Mouse (Mus musculus): Measurements from ENCODE around the gene Chrm4. TPM values are rescaled to one million over a fixed set of nuclear protein-coding genes. Genes with fewer than 3 reads are reported as not detected.

Chrm4 gene
- 0.55 TPM for polyA plus RNA-seq (2012; fragmentation: generic; extraction: Trizol)
- long read RNA-seq, experiment 1, result 0 reads
- long read RNA-seq, experiment 2, partial matches to known transcripts, result 0 of 1 reads
- long read RNA-seq, experiment 2, other reads (novel, unspliced or antisense), result 1 of 1 reads

DNA sequence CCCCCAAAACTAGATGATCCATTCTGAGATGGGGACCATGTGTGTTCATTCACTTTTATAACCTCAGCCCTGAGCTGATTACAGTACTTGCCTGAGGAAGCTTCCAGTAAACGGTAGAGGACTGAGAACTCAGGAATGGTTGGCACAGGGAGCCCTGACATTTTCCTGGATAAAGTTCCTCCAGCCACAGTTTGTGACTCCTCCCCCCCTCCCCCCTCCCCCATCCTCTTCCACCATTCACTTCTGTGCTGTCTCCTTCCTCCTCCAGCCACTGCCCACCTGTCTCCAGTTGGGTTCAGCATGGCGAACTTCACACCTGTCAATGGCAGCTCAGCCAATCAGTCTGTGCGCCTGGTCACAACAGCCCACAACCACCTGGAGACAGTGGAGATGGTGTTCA is at the start of gene Chrm4:
Chrm4 (plus strand) TSS at position 301 of the 400 bp plus-strand sequence.
- Histone ChIP-seq H3ac (ENCODE audit: control insufficient read depth, insufficient read length, low read depth) (no peak within 1 kb of the TSS), H3K36me3 (ENCODE audit: control insufficient read depth, insufficient read depth) (no peaks in the 10 kb centered on the region), H3K79me3 (ENCODE audit: low read depth) (no peaks in the 10 kb centered on the region), H3K79me2 (ENCODE audit: control insufficient read depth, insufficient read depth) (no peaks in the 10 kb centered on the region), H3K4me3 (ENCODE audit: insufficient read depth, poor library complexity, severe bottlenecking) (no peak within 1 kb of the TSS), H3K27me3 (ENCODE audit: control insufficient read depth, insufficient read depth, insufficient read length) (peaks cover 16% of the 10 kb centered on the region)
- TF ChIP-seq USF1 (IDR thresholded peaks at IDR 0.05; ENCODE audit: low read depth) (no peak), MYOG (IDR thresholded peaks at IDR 0.05; ENCODE audit: control insufficient read depth, extremely low read depth, insufficient read length) (no peak), CTCF (IDR thresholded peaks at IDR 0.05; ENCODE audit: control insufficient read depth, insufficient read depth, insufficient read length) (no peak), MYOD1 (IDR thresholded peaks at IDR 0.05; ENCODE audit: control insufficient read depth, insufficient read length, low read depth) (no peak), CEBPB (IDR thresholded peaks at IDR 0.05; ENCODE audit: low read depth) (no peak), MAX (IDR thresholded peaks at IDR 0.05) (no peak), FOSL1 (IDR thresholded peaks at IDR 0.05; ENCODE audit: insufficient read depth, low read length, poor library complexity, severe bottlenecking) (no peak)

- Histone ChIP-seq H3K36me3 (ENCODE audit: control insufficient read depth, insufficient read depth) (peaks cover 7% of the 10 kb centered on the region), H3K79me3 (ENCODE audit: low read depth) (no peaks in the 10 kb centered on the region), H3K4me3 (ENCODE audit: insufficient read depth, poor library complexity, severe bottlenecking) (no peak overlapping the region), H3ac (ENCODE audit: control insufficient read depth, insufficient read length, low read depth) (no peak overlapping the region), H3K27me3 (ENCODE audit: control insufficient read depth, insufficient read depth, insufficient read length) (no peaks in the 10 kb centered on the region), H3K79me2 (ENCODE audit: control insufficient read depth, insufficient read depth) (no peaks in the 10 kb centered on the region)
- no peak for TF ChIP-seq CEBPB (IDR thresholded peaks at IDR 0.05; ENCODE audit: low read depth)
- no peak for TF ChIP-seq MYOG (IDR thresholded peaks at IDR 0.05; ENCODE audit: control insufficient read depth, extremely low read depth, insufficient read length)
- no peak for TF ChIP-seq MYOD1 (IDR thresholded peaks at IDR 0.05; ENCODE audit: control insufficient read depth, insufficient read length, low read depth)
- TF ChIP-seq MAX (IDR thresholded peaks at IDR 0.05), result no peak
- no peak for TF ChIP-seq USF1 (IDR thresholded peaks at IDR 0.05; ENCODE audit: low read depth)
- TF ChIP-seq CTCF (IDR thresholded peaks at IDR 0.05; ENCODE audit: control insufficient read depth, insufficient read depth, insufficient read length), result no peak
- TF ChIP-seq FOSL1 (IDR thresholded peaks at IDR 0.05; ENCODE audit: insufficient read depth, low read length, poor library complexity, severe bottlenecking), result no peak
These were observed 48.5 kb upstream of the Chrm4 start for GRCm38 (mm10) chr2:91878387-91879180.

GRCm38 (mm10) chr2:91883961-91884360 is 43.1 kb upstream of the Chrm4 start:
- Histone ChIP-seq H3ac (ENCODE audit: control insufficient read depth, insufficient read length, low read depth) (no peak overlapping the region), H3K4me3 (ENCODE audit: insufficient read depth, poor library complexity, severe bottlenecking) (no peak overlapping the region), H3K27me3 (ENCODE audit: control insufficient read depth, insufficient read depth, insufficient read length) (no peaks in the 10 kb centered on the region), H3K36me3 (ENCODE audit: control insufficient read depth, insufficient read depth) (peaks cover 32% of the 10 kb centered on the region), H3K79me3 (ENCODE audit: low read depth) (no peaks in the 10 kb centered on the region), H3K79me2 (ENCODE audit: control insufficient read depth, insufficient read depth) (no peaks in the 10 kb centered on the region)
- TF ChIP-seq FOSL1 (IDR thresholded peaks at IDR 0.05; ENCODE audit: insufficient read depth, low read length, poor library complexity, severe bottlenecking), result no peak
- TF ChIP-seq MYOG (IDR thresholded peaks at IDR 0.05; ENCODE audit: control insufficient read depth, extremely low read depth, insufficient read length), result no peak
- TF ChIP-seq USF1 (IDR thresholded peaks at IDR 0.05; ENCODE audit: low read depth), result no peak
- no peak for TF ChIP-seq MYOD1 (IDR thresholded peaks at IDR 0.05; ENCODE audit: control insufficient read depth, insufficient read length, low read depth)
- TF ChIP-seq MAX (IDR thresholded peaks at IDR 0.05), result no peak
- no peak for TF ChIP-seq CEBPB (IDR thresholded peaks at IDR 0.05; ENCODE audit: low read depth)

DNA sequence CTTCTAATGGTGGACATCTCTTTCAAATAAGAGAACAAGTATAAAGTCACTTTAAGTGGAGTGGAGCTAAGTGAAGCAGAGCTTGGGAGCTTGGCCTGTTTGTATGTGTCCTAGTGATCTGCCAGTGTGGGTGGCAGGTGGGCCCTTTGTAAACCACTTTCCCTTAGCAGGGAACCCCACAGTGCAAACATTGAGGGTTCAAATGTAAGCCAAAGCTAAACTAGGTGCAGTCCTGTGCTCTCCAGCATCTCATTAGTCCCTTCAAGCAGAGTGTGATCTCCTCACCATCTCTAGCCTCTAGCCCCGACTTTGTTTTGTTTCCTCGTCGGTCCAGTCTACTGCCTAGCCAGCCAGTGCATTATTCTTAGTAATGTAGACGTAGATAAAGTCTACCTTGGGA is 42.4 kb upstream of the Chrm4 start:
- Histone ChIP-seq H3K4me3 (ENCODE audit: insufficient read depth, poor library complexity, severe bottlenecking) (no peak overlapping the region), H3K36me3 (ENCODE audit: control insufficient read depth, insufficient read depth) (peaks cover 34% of the 10 kb centered on the region), H3K79me2 (ENCODE audit: control insufficient read depth, insufficient read depth) (no peaks in the 10 kb centered on the region), H3K27me3 (ENCODE audit: control insufficient read depth, insufficient read depth, insufficient read length) (no peaks in the 10 kb centered on the region), H3K79me3 (ENCODE audit: low read depth) (no peaks in the 10 kb centered on the region), H3ac (ENCODE audit: control insufficient read depth, insufficient read length, low read depth) (no peak overlapping the region)
- TF ChIP-seq USF1 (IDR thresholded peaks at IDR 0.05; ENCODE audit: low read depth), result no peak

DNA sequence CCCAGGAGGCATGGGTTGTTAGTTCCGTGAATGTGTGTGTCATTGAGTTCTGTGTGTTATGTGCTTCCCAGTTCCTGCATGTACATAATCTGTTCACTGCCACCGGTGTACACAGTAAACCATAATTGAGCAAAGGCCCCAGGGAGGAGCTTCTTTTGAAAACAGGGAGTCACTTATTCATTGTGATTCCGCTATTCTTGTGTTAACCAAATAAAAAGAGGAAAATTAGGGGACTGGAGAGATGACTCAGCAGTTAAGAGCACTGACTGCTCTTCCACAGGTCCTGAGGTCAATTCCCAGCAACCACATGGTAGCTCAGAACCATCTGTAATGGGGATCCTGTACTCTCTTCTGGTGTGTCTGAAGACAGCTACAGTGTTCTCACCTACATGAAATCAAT is 32.3 kb upstream of the Chrm4 start:
- Histone ChIP-seq H3ac (ENCODE audit: control insufficient read depth, insufficient read length, low read depth) (no peak overlapping the region), H3K27me3 (ENCODE audit: control insufficient read depth, insufficient read depth, insufficient read length) (no peaks in the 10 kb centered on the region), H3K79me2 (ENCODE audit: control insufficient read depth, insufficient read depth) (no peaks in the 10 kb centered on the region), H3K4me3 (ENCODE audit: insufficient read depth, poor library complexity, severe bottlenecking) (no peak overlapping the region), H3K79me3 (ENCODE audit: low read depth) (no peaks in the 10 kb centered on the region), H3K36me3 (ENCODE audit: control insufficient read depth, insufficient read depth) (peaks cover 27% of the 10 kb centered on the region)
- TF ChIP-seq USF1 (IDR thresholded peaks at IDR 0.05; ENCODE audit: low read depth) (no peak), CTCF (IDR thresholded peaks at IDR 0.05; ENCODE audit: control insufficient read depth, insufficient read depth, insufficient read length) (no peak), MAX (IDR thresholded peaks at IDR 0.05) (no peak), MYOG (IDR thresholded peaks at IDR 0.05; ENCODE audit: control insufficient read depth, extremely low read depth, insufficient read length) (no peak), FOSL1 (IDR thresholded peaks at IDR 0.05; ENCODE audit: insufficient read depth, low read length, poor library complexity, severe bottlenecking) (no peak), MYOD1 (IDR thresholded peaks at IDR 0.05; ENCODE audit: control insufficient read depth, insufficient read length, low read depth) (no peak), CEBPB (IDR thresholded peaks at IDR 0.05; ENCODE audit: low read depth) (no peak)

DNA sequence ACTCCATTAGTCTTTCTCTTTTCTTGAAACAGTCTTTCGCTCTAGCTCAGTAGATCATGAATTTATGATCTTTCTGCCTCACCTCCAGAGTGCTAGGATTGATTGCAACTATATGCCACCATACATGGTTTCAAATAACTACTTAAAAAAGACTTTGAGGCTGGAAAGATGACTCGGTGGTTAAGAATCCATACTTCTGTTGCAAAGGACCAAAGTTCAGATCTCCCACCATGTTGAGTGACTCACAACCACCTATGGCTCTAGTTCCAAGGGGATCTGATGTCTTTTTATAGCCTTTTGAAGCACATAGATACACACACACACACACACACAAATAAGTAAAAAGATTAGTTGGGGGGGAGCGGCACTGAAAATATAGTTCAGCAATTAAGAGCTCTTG is 31.6 kb upstream of the Chrm4 start:
- H3ac ChIP-seq (ENCODE audit: control insufficient read depth, insufficient read length, low read depth), result no peak overlapping the region
- H3K79me2 ChIP-seq (ENCODE audit: control insufficient read depth, insufficient read depth), result no peaks in the 10 kb centered on the region
- peak; percentile 16 for TF ChIP-seq CEBPB (IDR thresholded peaks at IDR 0.05; ENCODE audit: low read depth)
- TF ChIP-seq MYOD1 (IDR thresholded peaks at IDR 0.05; ENCODE audit: control insufficient read depth, insufficient read length, low read depth), result no peak
- no peaks in the 10 kb centered on the region for H3K27me3 ChIP-seq (ENCODE audit: control insufficient read depth, insufficient read depth, insufficient read length)
- no peaks in the 10 kb centered on the region for H3K79me3 ChIP-seq (ENCODE audit: low read depth)
- H3K4me3 ChIP-seq (ENCODE audit: insufficient read depth, poor library complexity, severe bottlenecking), result no peak overlapping the region
- H3K36me3 ChIP-seq (ENCODE audit: control insufficient read depth, insufficient read depth), result peaks cover 23% of the 10 kb centered on the region
